Comparison of ENCODE assay signal across 10 mouse cellular contexts in the genomic region with DNA sequence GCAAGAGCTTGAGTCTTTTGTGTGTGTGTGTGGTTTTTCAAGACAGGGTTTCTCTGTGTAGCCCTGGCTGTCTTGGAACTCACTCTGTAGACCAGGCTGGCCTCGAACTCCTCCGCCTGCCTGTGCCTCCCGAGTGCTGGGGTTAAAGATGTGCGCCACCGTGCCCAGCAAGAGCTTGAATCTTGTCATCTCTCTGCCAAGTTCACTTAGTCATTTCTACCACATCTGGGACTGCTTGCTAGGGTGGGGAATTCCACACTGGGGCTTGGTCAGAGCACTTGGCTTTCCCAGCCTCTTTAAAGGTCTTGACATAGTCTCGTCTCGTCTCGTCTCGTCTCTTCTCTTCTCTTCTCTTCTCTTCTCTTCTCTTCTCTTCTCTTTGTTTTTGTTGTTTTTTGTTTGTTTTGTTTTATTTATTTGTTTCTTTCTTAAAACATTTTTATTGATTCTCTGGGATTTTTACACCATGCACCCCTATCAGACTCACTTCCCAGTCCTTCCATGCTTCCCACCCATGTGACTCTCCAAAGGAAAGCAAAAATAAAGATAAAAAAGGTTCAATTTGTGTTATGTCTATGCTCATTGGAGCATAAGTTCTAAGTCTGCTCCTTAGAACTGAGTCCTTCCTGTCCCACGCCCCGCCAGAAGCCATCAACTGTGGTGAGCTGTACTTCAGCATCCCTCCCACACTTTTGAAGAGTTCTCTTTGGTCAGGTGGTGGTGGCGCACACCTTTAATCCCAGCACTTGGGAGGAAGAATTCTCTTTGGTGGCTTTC. TPM values are rescaled to one million over a fixed set of nuclear protein-coding genes. Genes with fewer than 3 reads are reported as not detected.
A peak's percentile ranks its signal among the peaks of the same experiment; 100 is the strongest.
DNase-seq lines count a peak whose midpoint lies in the region.
"Had no signal": no experiment of that assay in that cellular context is flagged by ENCODE, and none has a peak within 500 bp of the region (broad histone marks: within the 10 kb centered on the region; RNA-seq: fewer than 3 reads in every experiment).

No protein-coding gene starts in this region.

- 97% methylated on average over 12 of the region's 12 CpGs for WGBS in hindbrain, embryonic 10.5 days

- no peak overlapping the region for H3K27ac ChIP-seq in hindbrain, embryonic 10.5 days
- H3K27ac ChIP-seq: forebrain, embryonic 12.5 days; midbrain, embryonic 15.5 days had no signal

- DNase-seq in A20 (ENCODE audit: low read depth, low spot score), result peak; percentile 53
- peak; percentile 80 for DNase-seq in CD4-positive, CD25-positive, alpha-beta regulatory T cell, adult 2 months (ENCODE audit: low read depth, low spot score)
- DNase-seq in spleen, adult 12 weeks (ENCODE audit: low spot score), result peak; percentile 46
- no peak for DNase-seq in left cerebral cortex, adult 18-20 months (ENCODE audit: low spot score in 2 of 2)
- DNase-seq in left cerebral cortex, adult 9 months (ENCODE audit: low spot score in 2 of 2), result no peak
- DNase-seq in hindbrain, embryonic 10.5 days (ENCODE audit: low spot score), result no peak
- DNase-seq: lung, adult 2 months had no signal

- H3K36me3 ChIP-seq in erythroblast, embryonic 14.5 days (ENCODE audit: control insufficient read depth), result peaks cover 70% of the 10 kb centered on the region
- H3K36me3 ChIP-seq in hindbrain, embryonic 10.5 days, result peaks cover 12% of the 10 kb centered on the region
- H3K36me3 ChIP-seq: forebrain, embryonic 12.5 days; midbrain, embryonic 15.5 days had no signal

- peak overlapping the region; percentile 37 for H3K4me3 ChIP-seq in erythroblast, embryonic 14.5 days (replicated peaks)
- H3K4me3 ChIP-seq in hindbrain, embryonic 10.5 days, result no peak overlapping the region
- H3K4me3 ChIP-seq: forebrain, embryonic 12.5 days; midbrain, embryonic 15.5 days had no signal

- no peaks in the 10 kb centered on the region for H3K27me3 ChIP-seq in erythroblast, embryonic 14.5 days (ENCODE audit: control insufficient read depth)
- H3K27me3 ChIP-seq in hindbrain, embryonic 10.5 days (ENCODE audit: insufficient read depth, poor library complexity, severe bottlenecking), result no peaks in the 10 kb centered on the region
- H3K27me3 ChIP-seq: forebrain, embryonic 12.5 days; midbrain, embryonic 15.5 days had no signal

- H3K4me1 ChIP-seq in erythroblast, embryonic 14.5 days (ENCODE audit: control insufficient read depth), result peaks cover 86% of the 10 kb centered on the region
- H3K4me1 ChIP-seq in hindbrain, embryonic 10.5 days (replicated peaks), result peaks cover 4% of the 10 kb centered on the region

- peaks cover 33% of the 10 kb centered on the region for H3K9me3 ChIP-seq in erythroblast, embryonic 14.5 days (ENCODE audit: control insufficient read depth, low read length)
- peaks cover 12% of the 10 kb centered on the region; the same call in 1 of the 2 replicates for H3K9me3 ChIP-seq in hindbrain, embryonic 10.5 days
- H3K9me3 ChIP-seq: forebrain, embryonic 12.5 days; midbrain, embryonic 15.5 days had no signal

RNA-seq across cellular contexts. Expression of a gene that starts 19.1 kb away (rescaled TPM):
- 0.91 and 0.98 TPM in 2 replicates for polyA plus RNA-seq in erythroblast, embryonic 14.5 days (2012)
- 1 to 10 TPM; 1.5 to 2.2 TPM for total RNA-seq in left cerebral cortex, adult 18-20 months (2021)
- 4.3 and 4.9 TPM in 2 replicates for polyA plus RNA-seq in hindbrain, embryonic 10.5 days (2016; fragmentation: Nextera tagmentation; extraction: Ambion mirVana)

RNA-seq across cellular contexts. Expression of a gene that starts 21.3 kb away (rescaled TPM):
- 0.18 and 0.30 TPM in 2 replicates for polyA plus RNA-seq in erythroblast, embryonic 14.5 days (2012)
- total RNA-seq in left cerebral cortex, adult 18-20 months (2021), result 10 to 100 TPM; 36.6 to 37.5 TPM
- 46.1 and 52.0 TPM in 2 replicates for polyA plus RNA-seq in hindbrain, embryonic 10.5 days (2016; fragmentation: Nextera tagmentation; extraction: Ambion mirVana)

RNA-seq across cellular contexts. Expression of a gene that starts 21.7 kb away (rescaled TPM):
- 1.5 and 1.9 TPM in 2 replicates for polyA plus RNA-seq in erythroblast, embryonic 14.5 days (2012)
- 100 to 1,000 TPM; 195 to 197 TPM for total RNA-seq in left cerebral cortex, adult 18-20 months (2021)
- polyA plus RNA-seq in hindbrain, embryonic 10.5 days (2016; fragmentation: Nextera tagmentation; extraction: Ambion mirVana), result 50.5 and 55.2 TPM in 2 replicates

RNA-seq across cellular contexts. Expression of a gene that starts 31.3 kb away (rescaled TPM):
- polyA plus RNA-seq in erythroblast, embryonic 14.5 days (2012), result 3.7 and 5.0 TPM in 2 replicates
- 10 to 100 TPM; 15.6 to 19.9 TPM for total RNA-seq in left cerebral cortex, adult 18-20 months (2021)
- polyA plus RNA-seq in hindbrain, embryonic 10.5 days (2016; fragmentation: Nextera tagmentation; extraction: Ambion mirVana), result 4.0 and 4.2 TPM in 2 replicates

RNA-seq across cellular contexts. Expression of a gene that starts 31.7 kb away (rescaled TPM):
- 14.0 and 24.6 TPM in 2 replicates for polyA plus RNA-seq in erythroblast, embryonic 14.5 days (2012)
- total RNA-seq in left cerebral cortex, adult 18-20 months (2021), result 10 to 100 TPM; 69.4 to 71.6 TPM
- 105 and 116 TPM in 2 replicates for polyA plus RNA-seq in hindbrain, embryonic 10.5 days (2016; fragmentation: Nextera tagmentation; extraction: Ambion mirVana)

Comparison
In these comparisons a context has a peak if more than half of its experiments do, and no peak if none do; other contexts are left out.
1. DNase-seq: peak in A20 (single experiment), CD4-positive, CD25-positive, alpha-beta regulatory T cell, adult 2 months (single experiment) and spleen, adult 12 weeks (single experiment); none in left cerebral cortex, adult 18-20 months (0 of 2), left cerebral cortex, adult 9 months (0 of 2) and hindbrain, embryonic 10.5 days (single experiment).
2. RNA of a gene that starts 21.3 kb away (polyA plus RNA-seq): 46.1 to 52.0 TPM in hindbrain, embryonic 10.5 days; 0.18 to 0.30 TPM in erythroblast, embryonic 14.5 days; every median in the first group is over 10 times any median in the second.
3. RNA of a gene that starts 21.7 kb away (polyA plus RNA-seq): 50.5 to 55.2 TPM in hindbrain, embryonic 10.5 days; 1.5 to 1.9 TPM in erythroblast, embryonic 14.5 days; every median in the first group is over 10 times any median in the second.